Mouse (Mus musculus): Measurements from ENCODE around the gene Srrm1.

DNA sequence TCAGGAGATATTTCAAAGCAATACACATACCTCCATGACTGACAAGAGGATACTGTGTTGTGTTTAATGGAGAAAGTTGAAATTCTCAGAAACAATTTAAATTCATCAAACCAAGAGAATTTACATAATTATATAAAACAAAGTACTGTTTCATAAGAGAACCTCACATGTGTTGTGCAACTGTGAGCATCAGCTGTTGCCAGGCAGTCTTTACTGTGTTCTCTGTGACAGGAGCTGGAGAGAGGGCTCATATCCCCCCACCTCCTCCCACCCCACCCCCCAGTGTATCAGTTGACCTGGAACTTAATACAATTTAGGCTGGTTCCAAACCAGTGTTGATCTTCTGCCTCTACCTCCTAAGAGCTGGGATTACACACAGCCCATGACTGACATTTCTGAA lies 27.1 kb downstream of the Srrm1 start:
- TF ChIP-seq CTCF (IDR thresholded peaks at IDR 0.05 in 2 of 3, conservative IDR thresholded peaks at IDR 0.05 in 1 of 3; ENCODE audit: control insufficient read depth in 1 of 3, insufficient read depth in 1 of 3, low read depth in 2 of 3, low read length in 3 of 3, poor library complexity in 1 of 3, severe bottlenecking in 1 of 3) (no peak), ELF1 (IDR thresholded peaks at IDR 0.05; ENCODE audit: low read depth, low read length) (no peak), RCOR1 (IDR thresholded peaks at IDR 0.05; ENCODE audit: low read depth, low read length) (no peak), GATA1 (IDR thresholded peaks at IDR 0.05; ENCODE audit: low read depth, low read length) (no peak), ZC3H11A (IDR thresholded peaks at IDR 0.05; ENCODE audit: low read depth, low read length) (no peak), NRF1 (IDR thresholded peaks at IDR 0.05; ENCODE audit: insufficient read depth, low read depth, low read length, poor library complexity, severe bottlenecking) (no peak), TBP (IDR thresholded peaks at IDR 0.05; ENCODE audit: low read depth, low read length) (no peak), KAT2A (conservative IDR thresholded peaks at IDR 0.05; ENCODE audit: low read depth, low read length) (no peak), TCF12 (IDR thresholded peaks at IDR 0.05; ENCODE audit: low read depth, low read length) (no peak), POLR2A (IDR thresholded peaks at IDR 0.05; ENCODE audit: control insufficient read depth in 1 of 2, insufficient read depth in 1 of 2, low read depth in 1 of 2, low read length in 2 of 2, poor library complexity in 1 of 2) (no peak), POLR2AphosphoS2 (IDR thresholded peaks at IDR 0.05; ENCODE audit: low read length) (no peak)
